Mouse (Mus musculus) midbrain, postnatal 0 days (tissue): ENCODE measurements around the gene Cep128. TPM values are rescaled to one million over a fixed set of nuclear protein-coding genes. Genes with fewer than 3 reads are reported as not detected.
A peak's percentile ranks its signal among the peaks of the same experiment; 100 is the strongest.

Experiments used
- ATAC-seq: fragments of 200-750 bp; cut with Nextera tagmentation; 2 replicates; pipeline ENCODE4 v1.8.0; 2017; ENCODE audit warnings: moderate number of reproducible peaks, mild to moderate bottlenecking, moderate TSS enrichment, moderate library complexity; ENCODE audit not compliant: low FRiP score
- DNase-seq: peaks from one replicate; pipeline ENCODE4 v3.0.0-alpha.2; 2015; ENCODE audit warnings: low spot score
- H3K27ac ChIP-seq: fragments of 300-500 bp; sonication (generic); 2 replicates; pipeline ENCODE4 v1.5.1; 2014; ENCODE audit warnings: low read depth, mild to moderate bottlenecking, low read length, mixed read lengths
- H3K27me3 ChIP-seq: fragments of 300-500 bp; sonication (generic); 2 replicates; pipeline ENCODE4 v1.6.1; 2014; ENCODE audit warnings: low read length, control low read depth, mixed read lengths; ENCODE audit not compliant: insufficient read depth
- H3K36me3 ChIP-seq: fragments of 300-500 bp; sonication (generic); 2 replicates; pipeline ENCODE4 v1.6.1; 2014; ENCODE audit warnings: low read length, control low read depth, mixed read lengths; ENCODE audit not compliant: insufficient read depth
- H3K4me1 ChIP-seq: fragments of 300-500 bp; sonication (generic); 2 replicates; pipeline ENCODE4 v1.6.1; 2014; ENCODE audit warnings: mild to moderate bottlenecking, control low read depth, antibody characterized with exemption, low read length, mixed read lengths; ENCODE audit not compliant: insufficient read depth
- H3K4me2 ChIP-seq: fragments of 300-500 bp; sonication (generic); 2 replicates; pipeline ENCODE4 v1.6.1; 2014; ENCODE audit warnings: low read depth, mild to moderate bottlenecking, low read length, mixed read lengths; ENCODE audit not compliant: poor library complexity, severe bottlenecking
- H3K4me3 ChIP-seq: fragments of 300-500 bp; sonication (generic); 2 replicates; pipeline ENCODE4 v1.5.1; 2014; ENCODE audit warnings: low read depth, mild to moderate bottlenecking, low read length, moderate library complexity
- H3K9ac ChIP-seq: fragments of 300-500 bp; sonication (generic); replicated peaks from 2 replicates; pipeline ENCODE4 v1.6.1; 2014; ENCODE audit warnings: mild to moderate bottlenecking, low read length, moderate library complexity, mixed read lengths; ENCODE audit not compliant: poor library complexity, severe bottlenecking
- H3K9me3 ChIP-seq: fragments of 300-500 bp; sonication (generic); 2 replicates; pipeline ENCODE4 v1.6.1; 2016; ENCODE audit warnings: low read length, control low read depth
- CTCF ChIP-seq: IDR thresholded peaks from 2 replicates; pipeline ENCODE4 v1.5.1; 2016; ENCODE audit warnings: antibody characterized with exemption, mild to moderate bottlenecking
- WGBS: fragments of 180-500 bp; shearing (Covaris S2); extraction: QIAGEN DNeasy Blood & Tissue Kit; methylation state at CpG from one replicate; pipeline ENCODE4 v1.1.7; 2014; 5-methylcytosine and 5-hydroxymethylcytosine counted together
- polyA plus RNA-seq: library from polyadenylated mRNA; unstranded; fragments of >200 nt; fragmentation: Nextera tagmentation; extraction: Ambion mirVana; gene quantifications from 2 replicates; pipeline ENCODE4 v1.2.1, GENCODE M21; 2015
- total RNA-seq: library from RNA; depleted of rRNA; stranded (reverse); fragments of >200 nt; gene quantifications from 2 replicates; pipeline ENCODE4 v1.2.3, GENCODE M21; 2014

Gene Cep128
- total and polyA plus RNA-seq, 2 experiments from 2014 or later = 3.3 to 11.4 TPM

GRCm38 (mm10) chr12:91416828-91417227 lies 32.6 kb upstream of the Cep128 start:
- Histone ChIP-seq H3K27ac (no peak overlapping the region), H3K27me3 (no peaks in the 10 kb centered on the region), H3K9ac (no peak overlapping the region), H3K4me3 (no peak overlapping the region), H3K4me2 (no peak overlapping the region), H3K9me3 (no peaks in the 10 kb centered on the region), H3K36me3 (no peaks in the 10 kb centered on the region), H3K4me1 (no peaks in the 10 kb centered on the region)
- WGBS = 87% methylated on average over 7 of the region's 7 CpGs
- DNase-seq (peak; percentile 37), ATAC-seq (no peak)
- TF ChIP-seq CTCF = no peak

- DNase-seq (no peak), ATAC-seq (no peak)
Measured at GRCm38 (mm10) chr12:91415112-91415511, 30.9 kb upstream of the Cep128 start.

GRCm38 (mm10) chr12:91412461-91413182 lies 28.4 kb upstream of the Cep128 start:
- Histone ChIP-seq H3K9ac (no peak overlapping the region), H3K4me1 (no peaks in the 10 kb centered on the region), H3K4me2 (no peak overlapping the region), H3K27me3 (no peaks in the 10 kb centered on the region), H3K27ac (no peak overlapping the region), H3K4me3 (no peak overlapping the region), H3K36me3 (no peaks in the 10 kb centered on the region), H3K9me3 (no peaks in the 10 kb centered on the region)
- WGBS = 32% methylated on average over 7 of the region's 7 CpGs
- peak; percentile 92 for DNase-seq
- ATAC-seq = peak; percentile 41; the same call in 1 of the 2 replicates
- no peak for TF ChIP-seq CTCF

More at GRCm38 (mm10) chr12:91415112-91415511, 30.9 kb upstream of the Cep128 start:
- Histone ChIP-seq H3K36me3 (no peaks in the 10 kb centered on the region), H3K9me3 (no peaks in the 10 kb centered on the region), H3K4me1 (no peaks in the 10 kb centered on the region), H3K27ac (no peak overlapping the region), H3K27me3 (no peaks in the 10 kb centered on the region), H3K4me2 (no peak overlapping the region), H3K9ac (no peak overlapping the region), H3K4me3 (no peak overlapping the region)
- TF ChIP-seq CTCF = peak; percentile 25; the same call in 1 of the 2 replicates
- 82% methylated on average over 6 of the region's 6 CpGs for WGBS

GRCm38 (mm10) chr12:91410306-91410705 lies 26.1 kb upstream of the Cep128 start:
- WGBS = 88% methylated on average over 4 of the region's 4 CpGs
- Histone ChIP-seq H3K27me3 (no peaks in the 10 kb centered on the region), H3K27ac (no peak overlapping the region), H3K9me3 (no peaks in the 10 kb centered on the region), H3K4me1 (no peaks in the 10 kb centered on the region), H3K9ac (no peak overlapping the region), H3K4me2 (no peak overlapping the region), H3K36me3 (no peaks in the 10 kb centered on the region), H3K4me3 (no peak overlapping the region)
- DNase-seq = no peak
- TF ChIP-seq CTCF = no peak
- ATAC-seq = no peak

DNA sequence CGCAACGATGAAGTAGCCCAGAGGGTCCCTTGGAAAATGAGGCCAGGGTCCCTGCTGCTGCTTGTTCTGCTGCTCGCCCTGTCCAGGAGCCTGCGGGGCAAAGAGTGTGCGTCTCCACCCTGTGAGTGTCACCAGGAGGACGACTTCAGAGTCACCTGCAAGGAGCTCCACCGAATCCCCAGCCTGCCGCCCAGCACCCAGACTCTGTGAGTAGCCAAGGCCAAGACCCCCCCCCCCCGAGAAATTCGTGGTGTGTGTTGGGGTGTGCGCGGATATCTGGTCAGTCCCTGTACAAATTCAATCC lies 16.8 kb upstream of the Cep128 start:
- H3K27me3 ChIP-seq = peaks cover 11% of the 10 kb centered on the region; the same call in 1 of the 2 replicates
- DNase-seq = no peak

GRCm38 (mm10) chr12:91400232-91401048 lies 16.2 kb upstream of the Cep128 start:
- Histone ChIP-seq H3K4me2 (peak overlapping the region; percentile 57), H3K4me1 (no peaks in the 10 kb centered on the region), H3K4me3 (peak overlapping the region; percentile 42), H3K9me3 (no peaks in the 10 kb centered on the region), H3K9ac (peak overlapping the region; percentile 19; the same call in 1 of the 2 replicates), H3K36me3 (no peaks in the 10 kb centered on the region), H3K27me3 (peaks cover 11% of the 10 kb centered on the region; the same call in 1 of the 2 replicates), H3K27ac (no peak overlapping the region)
- WGBS = under 1% methylated on average over 38 of the region's 38 CpGs
- peak; percentile 89 for ATAC-seq
- peak; percentile 97 for TF ChIP-seq CTCF
- peak; percentile 89 for DNase-seq

More for the DNA sequence above, 16.8 kb upstream of the Cep128 start:
- H3K4me2 ChIP-seq = peak overlapping the region; percentile 57
- TF ChIP-seq CTCF = no peak
- H3K4me1 ChIP-seq = no peaks in the 10 kb centered on the region
- ATAC-seq = peak; percentile 39; the same call in 1 of the 2 replicates
- no peak overlapping the region for H3K27ac ChIP-seq
- WGBS = 5% methylated on average over 12 of the region's 12 CpGs
- H3K36me3 ChIP-seq = no peaks in the 10 kb centered on the region
- H3K4me3 ChIP-seq = peak overlapping the region; percentile 42
- H3K9me3 ChIP-seq = no peaks in the 10 kb centered on the region
- H3K9ac ChIP-seq = peak overlapping the region; percentile 19; the same call in 1 of the 2 replicates
